Mouse (Mus musculus): ENCODE measurements around the gene Slc5a11.

Gene Slc5a11

DNA sequence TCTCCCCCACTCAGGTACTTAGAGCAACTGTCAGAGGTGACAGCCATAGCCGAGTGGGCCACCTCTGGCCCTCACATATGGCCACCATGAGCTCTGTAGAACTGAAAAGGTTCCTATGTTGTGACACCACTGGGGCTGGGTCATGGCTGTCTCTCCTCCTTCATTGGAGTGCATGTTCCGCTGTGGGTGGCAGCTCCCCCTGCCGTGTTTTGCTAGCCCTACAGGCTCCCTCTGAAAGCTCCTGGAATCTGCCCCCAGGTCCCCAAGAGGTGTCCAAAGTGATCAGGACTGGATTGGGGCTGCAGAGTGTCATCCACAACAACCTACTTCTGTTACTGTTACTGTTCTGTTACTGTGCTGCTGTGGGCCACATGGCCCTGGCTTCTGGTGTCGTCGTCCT is 2.3 kb upstream of the Slc5a11 start:
- in situ Hi-C loops (cut with MboI): no loop called here

DNA sequence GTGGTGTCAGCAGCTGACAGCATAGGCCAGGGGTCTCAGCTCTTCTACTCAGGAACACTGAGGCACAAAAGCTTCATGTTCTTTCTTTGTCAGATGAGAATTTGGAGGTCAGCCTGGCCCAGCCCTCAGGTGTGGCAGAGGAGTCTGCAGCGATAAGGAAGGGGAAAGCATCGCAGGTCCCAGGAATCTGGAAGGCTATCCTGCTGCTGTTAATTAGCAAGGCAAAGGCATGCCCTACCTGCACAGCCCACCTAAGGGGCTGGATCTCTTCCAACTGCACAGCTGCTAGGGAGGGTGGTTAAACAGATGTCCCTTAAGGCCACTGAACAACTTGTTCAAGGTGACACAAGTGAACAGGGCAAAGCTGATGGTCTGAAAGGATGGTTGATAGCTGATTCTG is 558 bp downstream of the Slc5a11 start:
- in situ Hi-C loops (cut with MboI): no loop called here

DNA sequence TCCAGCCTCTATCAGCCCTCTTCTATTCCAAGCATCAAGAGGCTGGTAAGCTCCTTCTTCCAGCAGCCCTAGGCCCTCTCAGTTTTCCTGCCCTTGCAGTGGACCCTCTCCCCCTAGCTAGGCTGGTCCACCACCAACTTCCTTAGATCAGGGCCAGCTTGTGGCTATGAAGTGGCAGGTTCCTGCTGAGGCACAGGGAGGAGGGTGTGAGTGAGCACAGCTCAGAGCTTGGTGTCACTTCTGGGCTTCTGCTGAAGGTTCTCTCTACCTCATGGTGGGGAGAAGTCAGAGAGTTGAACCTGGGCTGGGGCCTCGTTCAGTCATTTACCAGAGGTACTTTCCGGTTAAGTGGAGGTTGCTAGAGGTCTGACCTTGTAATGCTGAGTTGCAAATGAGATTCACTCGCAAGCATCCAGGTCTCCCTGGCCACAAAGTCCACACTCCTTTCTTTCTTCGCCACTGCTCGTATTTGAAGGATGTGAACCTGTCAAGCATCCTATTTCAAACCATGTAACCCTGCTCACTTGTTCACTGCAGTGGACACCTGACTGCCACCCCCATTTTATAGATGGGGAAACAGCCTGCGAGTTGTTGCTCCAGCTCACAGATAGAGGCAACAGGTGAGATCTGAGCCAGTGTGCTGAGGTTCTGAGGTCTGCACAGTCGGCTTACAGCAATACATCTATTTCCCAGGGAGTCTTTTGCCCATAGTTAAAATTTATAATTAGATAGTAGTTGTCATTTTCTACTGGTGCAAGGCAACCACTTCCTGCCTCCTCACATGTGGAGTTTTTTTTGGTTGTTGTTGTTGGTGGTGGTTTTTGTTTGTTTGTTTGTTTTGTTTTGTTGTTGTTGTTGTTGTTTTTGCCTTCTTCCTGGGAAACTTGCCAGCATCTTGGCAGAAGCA is 3.1 kb downstream of the Slc5a11 start:
- in situ Hi-C loops (cut with MboI): no loop called here

DNA sequence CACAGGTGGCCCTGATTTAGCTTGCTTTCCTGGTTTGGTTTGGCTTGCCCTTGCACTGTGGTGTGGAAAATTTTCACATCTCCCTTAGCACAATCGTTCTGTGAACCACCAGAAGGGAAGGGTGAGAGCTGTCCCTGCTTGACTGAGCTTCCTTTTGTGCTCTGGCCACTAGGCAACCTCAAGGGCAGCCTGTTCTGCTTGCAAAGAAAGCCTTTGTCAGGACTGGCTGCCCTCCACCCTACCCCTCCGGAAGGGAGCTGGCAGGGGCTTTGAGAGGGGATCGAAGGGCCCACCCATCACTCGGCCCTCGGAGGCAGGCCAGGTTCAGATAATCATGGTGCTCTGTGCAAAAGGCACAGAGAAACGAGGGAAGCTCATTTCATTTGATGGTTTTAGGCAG is 4.0 kb downstream of the Slc5a11 start:
- in situ Hi-C loops (cut with MboI): no loop called here

DNA sequence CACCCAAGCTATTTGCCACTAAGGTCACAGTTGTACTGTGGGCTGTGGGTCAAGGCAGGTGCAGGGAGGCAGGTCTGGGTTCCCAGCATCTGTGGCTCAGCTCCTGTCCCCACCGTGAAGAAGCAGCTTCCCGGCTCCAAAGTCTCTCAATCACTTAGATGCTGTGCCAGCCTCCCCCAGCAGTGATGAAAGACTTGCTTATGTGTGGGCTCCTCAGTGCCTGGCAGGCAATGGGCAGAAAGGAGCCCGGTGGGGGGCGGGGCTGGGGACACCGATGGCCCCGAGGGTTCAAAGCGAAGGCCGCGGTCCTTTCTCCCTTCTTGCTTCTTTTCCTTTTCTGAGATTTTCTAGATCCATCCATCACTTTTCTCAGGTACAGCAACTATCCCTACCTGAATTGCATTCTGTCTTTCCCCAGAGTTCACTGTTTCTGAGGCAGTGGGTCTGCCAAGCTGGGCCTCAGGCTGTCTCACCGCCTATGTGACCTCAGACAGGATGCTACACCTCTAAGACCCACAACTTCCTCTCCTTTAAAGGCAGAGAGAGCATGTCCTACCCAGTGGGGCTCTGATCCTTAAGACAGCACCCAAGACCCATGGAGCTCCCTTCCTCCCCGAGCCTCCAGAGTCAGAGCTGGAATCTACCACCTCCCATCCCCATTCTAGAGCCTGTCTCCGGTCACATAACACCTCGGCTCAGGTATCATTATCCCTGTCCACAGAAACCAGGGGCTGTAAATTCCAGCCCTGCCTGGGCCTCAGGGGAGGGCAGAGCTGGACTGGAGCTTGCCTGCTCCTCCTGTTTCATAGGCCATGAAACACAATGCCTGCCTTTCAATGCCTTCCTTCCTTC is 5.4 kb downstream of the Slc5a11 start:
- in situ Hi-C loops (cut with MboI): no loop called here

DNA sequence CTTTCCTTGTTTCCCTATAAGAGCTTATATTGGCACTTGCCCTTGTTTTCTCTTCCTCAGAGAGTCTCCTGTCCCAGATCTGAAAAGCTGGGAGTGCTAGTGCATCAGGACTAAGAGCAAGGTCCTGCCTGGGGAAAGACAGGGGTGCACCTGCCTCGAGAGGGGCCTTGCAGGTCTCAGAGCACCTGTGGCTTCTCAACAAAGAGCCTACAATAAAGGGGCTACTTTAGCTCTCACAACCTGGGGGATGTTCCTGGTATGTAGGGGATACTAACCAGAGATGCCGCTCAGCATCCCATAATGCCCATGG is 6.0 kb downstream of the Slc5a11 start:
- in situ Hi-C loops (cut with MboI): no loop called here

DNA sequence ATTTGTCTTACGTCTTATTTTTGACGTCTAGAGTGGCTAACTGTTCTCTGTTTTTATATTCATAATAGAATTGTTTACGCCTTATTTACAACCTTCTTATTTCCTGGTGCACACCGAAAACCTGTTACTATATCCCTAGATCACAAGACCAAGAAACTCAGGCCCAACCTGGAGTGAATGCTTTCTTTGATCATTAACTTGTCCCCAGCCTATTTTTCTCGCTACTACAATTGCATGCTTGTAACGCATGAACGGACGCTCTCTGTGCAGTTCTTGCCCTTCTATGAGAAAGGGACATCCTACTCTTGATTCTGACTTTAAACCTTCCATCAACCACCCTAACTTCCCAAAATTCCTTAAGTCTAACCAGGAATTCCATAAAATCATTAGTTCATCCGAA is 9.5 kb downstream of the Slc5a11 start:
- in situ Hi-C loops (cut with MboI): no loop called here

DNA sequence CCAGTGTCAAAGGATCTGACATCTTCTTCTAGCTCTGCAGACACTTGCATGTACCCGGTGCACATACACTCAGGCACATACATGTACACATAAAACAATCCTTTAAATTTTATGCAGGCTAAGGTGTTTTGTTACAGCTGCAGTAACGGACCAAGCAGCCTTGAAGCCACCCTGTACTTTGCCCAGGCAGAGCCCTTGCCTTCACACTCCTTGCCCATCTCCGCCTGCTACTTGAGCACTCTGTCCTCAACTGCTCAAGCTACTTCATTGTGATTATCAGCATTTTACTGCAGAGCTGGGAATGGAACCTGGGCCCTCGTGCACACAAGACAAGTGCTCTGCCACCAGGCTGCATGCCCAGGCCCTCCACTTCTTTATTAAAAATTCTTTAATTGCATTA is 10.6 kb downstream of the Slc5a11 start:
- in situ Hi-C loops (cut with MboI): no loop called here

DNA sequence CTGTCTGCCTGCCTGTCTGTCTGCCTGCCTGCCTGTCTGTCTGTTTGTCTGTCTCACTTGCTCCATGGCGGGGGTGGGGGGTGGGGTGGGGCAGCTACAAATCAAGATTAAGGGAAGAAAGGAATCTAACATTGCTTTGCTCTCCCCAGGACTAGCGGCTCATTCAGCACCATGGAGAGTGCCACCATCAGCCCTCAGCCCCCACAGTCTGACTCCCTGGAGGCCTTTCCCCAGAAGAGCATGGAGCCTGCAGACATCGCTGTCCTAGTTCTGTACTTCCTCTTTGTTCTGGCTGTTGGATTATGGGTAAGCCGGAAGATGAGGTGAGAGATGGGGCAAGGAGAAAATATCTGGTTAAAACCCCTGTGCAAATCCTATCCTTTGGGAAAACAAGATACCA is 20.9 kb downstream of the Slc5a11 start:
- in situ Hi-C loops (cut with MboI): no loop called here

DNA sequence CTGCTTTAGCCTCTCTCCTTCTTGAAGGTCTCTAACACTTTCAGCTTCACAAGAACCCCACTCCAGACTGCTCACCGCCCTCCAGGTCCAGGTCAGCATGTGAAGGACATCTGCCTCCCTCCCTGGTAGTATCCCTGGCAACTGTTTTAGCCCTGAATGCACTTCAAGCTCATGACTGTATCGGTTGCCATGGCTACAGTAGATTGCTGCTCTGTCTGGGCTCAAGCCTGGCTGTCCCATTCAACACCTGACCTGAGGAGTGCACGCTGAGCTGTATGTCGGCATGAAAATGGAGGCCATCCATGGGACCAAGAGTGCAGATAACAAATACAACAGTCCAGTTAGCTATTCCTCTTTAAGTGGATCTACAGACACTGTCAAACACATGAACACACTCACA is 24.0 kb downstream of the Slc5a11 start:
- in situ Hi-C loops (cut with MboI): no loop called here

DNA sequence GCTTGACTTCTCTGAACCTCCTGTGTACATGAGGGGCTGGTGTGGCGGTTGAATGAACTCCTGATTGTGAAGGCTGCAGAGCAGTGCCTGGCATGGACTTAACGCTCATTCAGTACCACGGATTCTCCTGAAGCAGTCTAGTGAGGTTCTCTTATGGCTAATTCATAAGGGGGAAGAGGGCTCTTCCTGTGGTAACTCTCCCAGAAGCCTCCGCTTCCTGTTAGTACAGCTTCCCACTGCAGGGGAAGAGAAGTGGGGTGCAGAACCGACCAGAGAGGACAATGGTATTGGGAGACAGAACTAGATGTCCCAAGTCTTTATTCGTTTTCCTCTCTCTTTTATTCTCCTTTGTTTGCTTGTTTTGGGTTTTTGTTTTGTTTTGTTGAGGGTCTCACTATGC is 25.5 kb downstream of the Slc5a11 start:
- in situ Hi-C loops (cut with MboI): no loop called here

DNA sequence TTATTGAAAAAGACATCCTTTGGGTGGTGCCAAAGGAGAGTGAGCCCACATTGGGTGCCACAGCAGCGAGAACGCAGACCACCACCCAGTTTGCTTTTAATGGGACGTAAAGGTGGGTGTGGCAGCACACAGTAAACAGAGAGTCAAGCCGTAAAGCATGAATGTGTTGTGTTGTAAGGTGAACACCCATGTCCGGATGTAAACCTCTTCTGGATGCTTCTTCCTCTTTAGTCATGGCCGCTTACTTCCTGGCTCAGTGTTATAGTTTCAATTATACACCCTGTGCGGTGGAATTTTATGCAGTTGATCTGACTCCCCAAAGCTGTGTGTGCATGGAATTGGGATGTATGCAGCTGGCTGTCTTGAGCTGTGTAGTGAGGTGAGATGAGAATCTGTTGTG is 27.7 kb downstream of the Slc5a11 start:
- in situ Hi-C loops (cut with MboI): no loop called here

DNA sequence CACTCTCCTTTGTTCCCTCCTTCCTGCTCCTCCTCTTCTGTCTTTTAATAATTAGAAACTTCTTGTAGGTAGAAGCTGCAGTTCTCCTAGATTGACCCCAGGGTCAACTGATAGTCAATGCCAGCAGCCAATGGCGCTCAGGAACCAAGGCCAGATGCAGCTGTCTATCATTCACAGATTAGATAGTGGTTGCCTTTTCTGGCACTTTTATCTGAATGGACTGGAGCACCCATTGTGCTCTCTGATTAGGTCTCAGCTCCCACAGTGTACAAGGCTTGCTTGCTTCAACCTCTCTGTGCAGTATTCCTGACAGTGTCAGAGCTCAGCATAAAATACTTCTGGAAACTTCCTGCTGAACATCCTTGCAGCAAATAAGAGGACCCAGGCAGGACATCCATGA is 30.3 kb downstream of the Slc5a11 start:
- in situ Hi-C loops (cut with MboI): no loop called here

DNA sequence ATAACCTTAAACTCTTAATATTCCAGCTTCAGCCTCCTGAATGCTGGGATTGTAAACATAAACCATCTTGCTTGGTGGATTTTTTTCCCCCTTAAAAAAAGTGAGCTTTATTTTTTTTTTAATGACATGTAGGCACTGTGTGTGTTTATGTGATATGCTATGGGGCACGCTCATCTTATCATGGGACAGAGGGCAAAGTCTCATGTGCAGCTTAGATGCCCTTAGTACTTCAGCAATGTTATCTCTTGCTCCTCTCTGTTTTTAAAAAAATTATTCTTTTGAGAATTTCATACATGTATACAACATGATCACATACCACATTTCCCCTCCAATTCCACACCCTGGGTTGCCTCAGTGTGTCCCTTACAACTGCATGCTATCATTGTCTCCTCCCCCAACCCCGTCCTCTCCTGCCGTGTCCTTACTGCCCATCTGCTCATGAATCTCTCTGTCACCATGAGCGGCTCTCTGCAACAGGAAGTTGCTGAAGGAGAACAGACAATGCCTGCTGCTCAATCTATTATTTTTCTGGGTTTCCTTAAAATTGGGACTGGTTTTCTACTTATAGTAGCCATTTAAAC is 32.0 kb downstream of the Slc5a11 start:
- in situ Hi-C loops (cut with MboI): no loop called here

DNA sequence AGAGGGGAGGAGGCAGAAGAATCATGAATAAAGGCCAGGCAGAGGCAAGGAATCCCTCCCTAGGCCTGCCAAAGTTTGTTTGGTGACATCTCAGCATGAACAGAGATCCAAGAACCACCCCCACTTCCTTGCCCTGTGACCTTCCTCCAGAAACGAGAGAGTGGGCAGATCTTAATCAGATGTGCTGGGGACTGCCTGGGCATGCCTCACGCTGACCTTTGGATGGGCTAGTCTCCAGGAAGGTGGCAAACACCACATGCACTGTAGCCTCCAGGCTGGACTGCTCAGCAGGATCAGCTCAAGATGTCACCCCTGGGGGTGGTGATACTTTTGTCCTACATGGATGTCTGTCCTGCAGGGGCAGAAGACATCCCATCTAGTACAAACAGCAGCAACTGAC is 33.6 kb downstream of the Slc5a11 start:
- in situ Hi-C loops (cut with MboI): no loop called here

DNA sequence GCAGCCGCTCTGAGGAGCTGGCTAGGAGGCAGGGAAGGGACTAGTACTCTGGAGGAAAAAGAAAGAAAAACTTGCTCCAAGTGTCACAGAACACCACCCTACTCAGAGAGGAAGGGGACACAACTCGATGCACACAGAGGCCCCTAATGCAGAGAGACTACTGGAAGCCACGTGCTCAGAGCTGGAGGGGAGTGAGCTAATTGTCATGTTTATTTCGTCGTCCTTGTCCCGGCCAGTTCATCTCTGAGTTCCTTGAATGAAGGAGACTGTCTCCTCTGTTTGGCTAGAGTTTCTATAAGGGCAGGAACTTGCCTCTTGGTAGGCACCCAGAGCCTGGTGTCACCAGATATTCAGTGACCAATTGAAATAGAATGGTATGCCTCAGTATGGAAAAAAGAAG is 36.8 kb downstream of the Slc5a11 start:
- in situ Hi-C loops (cut with MboI): no loop called here

DNA sequence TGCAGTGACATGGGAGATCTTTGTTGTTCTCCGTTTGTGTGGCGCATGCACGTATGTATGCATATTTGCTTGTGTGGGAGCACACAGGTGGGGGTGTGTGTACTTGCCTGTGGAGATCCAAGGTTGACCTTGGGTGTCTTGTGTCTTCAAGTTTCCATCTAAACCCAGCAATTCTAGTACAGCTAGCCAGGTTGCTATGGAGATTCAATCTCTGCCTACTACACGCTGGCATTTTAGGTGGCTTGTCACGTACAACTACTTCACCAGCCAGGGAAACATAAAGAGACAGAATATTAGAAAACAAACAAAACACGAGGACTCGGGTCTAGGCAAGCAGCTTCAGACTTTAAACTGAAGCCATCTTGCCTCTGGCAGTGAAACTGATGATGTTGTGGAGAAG is 38.8 kb downstream of the Slc5a11 start:
- in situ Hi-C loops (cut with MboI): no loop called here

DNA sequence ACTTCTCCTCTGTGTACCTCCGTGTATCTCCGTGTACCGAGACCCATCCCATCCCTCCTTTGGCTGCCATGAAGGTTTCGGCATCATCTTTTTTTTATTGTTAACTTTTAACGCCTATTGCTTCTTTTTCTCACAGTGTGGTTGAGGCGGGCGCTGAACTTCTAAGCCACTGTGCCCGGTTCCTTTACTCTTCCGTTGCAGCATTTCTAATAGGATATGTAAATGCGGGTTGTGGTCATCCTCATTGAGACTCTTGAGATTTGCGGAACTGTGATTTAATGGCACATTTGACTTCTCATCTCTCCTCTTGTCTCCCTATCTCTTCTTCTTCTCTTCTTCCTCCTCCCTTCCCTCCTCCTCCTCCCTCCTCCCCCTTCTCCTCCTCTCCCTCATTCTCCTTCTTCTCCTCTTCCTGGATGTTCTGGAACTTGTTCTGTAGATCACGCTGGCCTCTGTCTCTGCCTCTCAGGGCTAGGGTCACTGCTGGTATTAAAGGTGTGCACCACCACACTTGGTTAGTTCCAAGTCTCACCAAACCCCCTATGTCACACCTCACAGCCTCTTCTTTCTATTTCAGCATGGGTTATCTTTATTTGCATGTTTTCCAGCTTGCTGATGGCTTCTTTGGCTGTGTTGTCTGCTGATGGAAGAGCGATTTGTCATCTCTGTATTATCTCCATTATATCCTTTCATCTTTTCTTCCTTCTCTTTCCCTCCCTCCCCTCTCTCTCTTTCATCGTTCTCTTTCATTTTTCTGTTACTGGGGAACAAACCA is 39.8 kb downstream of the Slc5a11 start:
- in situ Hi-C loops (cut with MboI): no loop called here

DNA sequence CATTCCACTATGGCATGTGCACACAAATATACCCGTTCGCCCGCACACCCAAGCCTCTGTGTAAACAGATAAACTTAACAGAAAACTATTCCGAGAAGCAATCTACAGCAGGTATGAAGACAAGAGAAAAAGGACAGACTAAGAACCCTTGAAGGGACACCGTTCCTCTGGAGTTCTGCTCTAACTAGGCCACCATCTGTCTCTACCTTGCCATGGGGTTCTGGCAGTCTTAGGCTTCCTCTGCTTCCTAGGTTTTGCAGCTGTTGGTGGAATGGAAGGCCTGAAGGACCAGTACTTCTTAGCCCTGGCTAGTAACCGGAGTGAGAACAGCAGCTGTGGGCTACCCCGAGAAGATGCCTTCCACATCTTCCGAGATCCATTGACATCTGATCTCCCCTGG is 43.5 kb downstream of the Slc5a11 start:
- in situ Hi-C loops (cut with MboI): no loop called here

DNA sequence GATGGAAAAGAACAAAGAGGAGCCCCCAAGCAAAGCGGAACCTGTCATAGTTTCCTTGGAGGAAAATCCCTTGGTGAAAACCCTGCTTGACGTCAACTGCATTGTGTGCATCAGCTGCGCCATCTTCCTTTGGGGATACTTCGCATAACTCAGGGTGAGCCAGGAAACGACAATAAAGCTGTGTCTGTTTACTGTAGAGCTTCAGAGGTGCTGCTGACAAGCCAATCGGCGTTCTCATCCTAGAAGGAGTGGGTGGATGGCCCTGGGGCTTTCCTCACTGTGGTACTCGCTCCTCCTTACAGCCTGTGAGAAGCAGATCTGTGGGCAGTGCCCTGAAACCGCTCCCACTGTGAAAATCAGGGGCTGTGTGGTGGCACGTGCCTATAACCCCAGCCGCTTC is 58.5 kb downstream of the Slc5a11 start:
- in situ Hi-C loops (cut with MboI): no loop called here

DNA sequence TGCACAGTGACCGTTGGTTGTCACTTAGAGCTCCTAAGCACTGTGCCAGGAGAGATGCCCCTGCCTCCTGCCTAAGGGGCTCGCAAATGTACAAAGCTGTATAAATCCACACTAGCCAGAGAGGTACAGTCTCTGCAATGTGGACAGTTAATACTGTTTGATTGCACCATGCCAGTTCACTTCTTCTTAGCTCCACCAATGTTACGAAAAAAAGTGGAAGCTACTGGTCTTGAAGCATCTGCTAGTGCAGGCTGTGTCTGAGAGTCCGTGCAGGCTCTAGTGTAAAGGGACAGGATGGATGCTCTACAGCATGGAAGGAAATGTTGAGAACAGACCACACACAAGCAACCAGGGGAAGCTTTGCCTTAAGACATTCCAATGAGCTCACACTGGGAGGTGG is 62.0 kb downstream of the Slc5a11 start:
- in situ Hi-C loops (cut with MboI): no loop called here

DNA sequence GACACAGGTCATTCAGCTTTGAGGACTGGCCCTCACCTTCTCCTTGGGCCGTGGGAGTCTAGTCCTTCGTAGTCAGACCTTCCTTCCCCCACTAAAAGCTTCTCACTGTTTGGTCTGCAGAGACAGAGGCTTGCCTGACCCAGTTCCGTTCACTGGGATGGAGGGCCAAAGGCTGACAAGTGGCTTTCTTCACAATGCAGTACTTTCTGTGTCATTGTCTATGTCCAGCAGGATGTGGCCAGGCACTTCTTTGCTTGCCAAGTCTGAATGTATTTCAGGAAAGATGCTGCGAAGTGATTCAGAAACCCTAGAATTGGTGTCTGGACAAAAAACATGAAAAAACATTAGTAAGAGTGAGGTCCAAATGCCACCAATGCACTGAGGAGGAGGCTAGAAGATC is 65.2 kb downstream of the Slc5a11 start:
- in situ Hi-C loops (cut with MboI): no loop called here
